Mouse (Mus musculus) cerebellum, postnatal 25 days (tissue): ENCODE measurements around the gene Cmtm4.

ENCODE experiments used
- DNase-seq, 2 experiments: peaks; one replicate each; pipeline ENCODE4 v3.0.0; 2021; ENCODE audit warnings: mixed read lengths in 2 of 2

Cmtm4 gene

DNA sequence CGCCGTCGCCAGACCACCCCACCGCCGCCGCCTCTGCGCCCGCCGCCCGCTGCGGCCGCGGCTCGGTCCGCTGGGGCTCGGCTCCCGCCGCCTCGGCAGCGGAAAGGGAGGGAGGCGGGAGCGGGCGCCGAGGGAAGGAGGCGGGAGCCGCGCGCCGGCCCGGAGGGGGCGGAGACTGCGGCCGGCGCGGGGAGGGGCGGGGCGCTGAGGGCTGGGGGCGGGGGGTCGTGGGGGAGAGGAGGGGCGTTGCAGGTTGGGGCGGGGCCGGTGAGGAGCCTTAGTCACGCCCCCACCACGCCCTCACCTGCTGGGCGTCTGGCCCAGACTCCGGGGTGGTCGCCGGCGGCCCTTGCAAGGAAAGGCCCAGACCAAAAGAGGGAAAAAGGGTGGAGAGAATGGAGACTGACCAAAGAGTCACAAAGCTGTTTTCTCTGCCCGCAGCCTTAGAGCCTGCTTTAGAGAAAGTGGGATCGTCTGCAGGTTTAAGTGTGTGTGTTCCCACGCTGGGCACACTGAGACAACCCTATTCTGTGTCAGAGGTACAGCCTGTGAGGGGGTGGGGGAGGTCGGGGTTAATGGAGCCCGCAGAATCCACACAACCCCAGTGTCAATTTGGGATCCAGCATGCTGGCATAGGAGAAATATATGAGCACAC, at the start of gene Cmtm4:
Gene Cmtm4, minus strand, starts transcription at position 105 of the 655 bp plus-strand sequence.
- peak in 1 of 2 experiments; percentile 86 for DNase-seq

DNA sequence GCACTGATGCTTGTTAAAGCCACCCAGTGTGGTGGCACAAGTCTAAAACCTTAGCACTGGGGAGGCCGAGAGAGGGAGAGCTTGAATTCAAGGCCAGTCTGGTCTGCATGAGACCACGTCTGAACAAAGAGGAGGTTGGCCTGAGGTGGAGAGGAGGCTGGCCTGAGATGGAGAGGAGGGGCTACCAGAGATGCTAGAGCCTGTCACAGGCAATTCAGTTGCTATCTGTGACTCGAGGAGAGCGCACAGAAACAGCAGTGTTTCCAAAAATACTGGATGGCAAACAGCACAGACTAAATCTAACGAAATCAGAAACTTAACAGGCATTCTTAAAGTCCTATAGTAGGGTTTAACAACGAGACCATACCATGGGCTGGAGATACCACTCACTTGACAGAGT, 49.6 kb upstream of the Cmtm4 start:
- DNase-seq, result no peak

- DNase-seq, result no peak
Measured at GRCm38 (mm10) chr8:104443125-104443679, 47.6 kb upstream of the Cmtm4 start.

DNA sequence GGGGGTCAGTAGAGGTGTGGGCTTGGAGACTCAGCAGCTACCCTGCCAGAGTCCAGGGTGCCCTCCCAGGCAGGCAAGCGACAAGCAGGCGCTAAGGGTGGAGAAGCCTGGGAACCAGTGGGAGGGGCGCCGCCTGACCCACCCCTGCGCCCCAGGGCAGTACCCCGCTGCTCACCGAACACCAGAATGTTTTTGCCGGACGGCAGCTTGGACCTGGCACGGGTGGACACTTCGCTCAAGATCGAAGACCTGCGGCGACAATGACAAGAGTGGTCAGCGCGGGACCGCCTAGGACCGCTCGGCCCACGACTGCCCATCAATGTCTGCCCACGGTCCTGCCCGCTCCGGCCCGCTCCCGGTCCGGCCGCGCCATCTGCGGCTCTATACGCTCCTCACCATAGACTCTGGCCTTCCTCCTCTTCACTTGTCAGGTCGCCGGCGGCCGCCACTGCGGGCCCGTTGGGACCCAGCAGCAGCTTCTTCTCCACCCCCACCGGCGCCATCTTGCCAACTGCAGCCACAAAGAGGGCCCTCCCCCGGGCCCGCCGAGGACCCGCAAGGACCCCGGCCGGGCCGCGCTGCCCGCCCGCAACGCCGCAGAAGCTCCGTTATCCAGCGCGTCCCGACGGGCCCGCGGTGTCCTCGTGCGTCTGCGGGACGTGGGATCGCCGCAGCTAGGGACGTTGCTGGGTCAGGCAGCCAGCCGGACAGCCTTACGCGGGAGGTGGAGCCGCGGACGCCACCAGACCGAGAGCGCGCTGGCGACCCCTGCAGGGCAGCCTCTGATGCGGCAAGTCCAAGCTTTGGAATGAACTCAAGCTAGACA, 46.9 kb upstream of the Cmtm4 start, which contains the start of gene Dync1li2:
Gene Dync1li2, minus strand, starts transcription at position 749 of the 826 bp plus-strand sequence.
- DNase-seq, result peak; percentile 97 to 98

DNA sequence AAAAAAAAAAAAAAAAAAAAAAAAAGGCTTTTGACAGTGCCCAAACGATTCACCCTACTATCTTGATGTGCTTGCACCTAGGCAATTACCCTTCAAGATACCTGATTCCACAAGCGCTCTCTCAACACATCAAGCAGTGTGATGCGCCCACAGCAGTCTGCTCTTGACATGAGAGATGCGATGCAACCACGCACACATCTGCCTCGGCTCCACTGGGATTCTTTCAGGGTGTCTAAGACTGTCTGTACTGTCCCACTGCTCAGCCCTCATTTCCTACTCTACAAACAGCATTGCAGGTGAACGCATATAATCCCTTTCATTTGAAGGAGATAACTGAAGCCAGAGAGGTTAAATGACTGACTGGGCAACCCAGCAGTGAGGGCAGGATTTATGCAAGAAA, 46.0 kb upstream of the Cmtm4 start:
- DNase-seq, result no peak

- DNase-seq, result no peak
Measured at GRCm38 (mm10) chr8:104439461-104439860, 43.9 kb upstream of the Cmtm4 start.

- no peak for DNase-seq
Measured at GRCm38 (mm10) chr8:104437494-104438135, 42.0 kb upstream of the Cmtm4 start.

DNA sequence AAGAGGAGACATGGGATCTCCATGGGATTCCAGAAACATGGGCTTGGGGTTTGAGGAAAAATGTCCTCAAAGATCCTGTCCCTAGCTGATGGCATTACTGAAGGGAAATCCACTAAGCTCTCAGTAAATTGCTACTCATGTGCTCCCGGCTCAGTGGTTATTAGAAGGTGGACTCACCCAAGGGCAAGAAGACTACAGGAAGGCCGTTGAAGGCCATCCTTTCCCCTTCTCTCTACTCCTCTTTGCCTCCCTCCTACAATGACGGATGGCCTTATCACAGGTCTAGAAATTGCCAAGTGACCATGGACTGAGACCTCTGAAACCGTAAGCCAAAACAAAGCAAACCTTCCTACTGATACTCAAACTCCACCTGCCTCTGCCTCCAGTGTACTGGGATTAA, 41.0 kb upstream of the Cmtm4 start:
- DNase-seq, result no peak

DNA sequence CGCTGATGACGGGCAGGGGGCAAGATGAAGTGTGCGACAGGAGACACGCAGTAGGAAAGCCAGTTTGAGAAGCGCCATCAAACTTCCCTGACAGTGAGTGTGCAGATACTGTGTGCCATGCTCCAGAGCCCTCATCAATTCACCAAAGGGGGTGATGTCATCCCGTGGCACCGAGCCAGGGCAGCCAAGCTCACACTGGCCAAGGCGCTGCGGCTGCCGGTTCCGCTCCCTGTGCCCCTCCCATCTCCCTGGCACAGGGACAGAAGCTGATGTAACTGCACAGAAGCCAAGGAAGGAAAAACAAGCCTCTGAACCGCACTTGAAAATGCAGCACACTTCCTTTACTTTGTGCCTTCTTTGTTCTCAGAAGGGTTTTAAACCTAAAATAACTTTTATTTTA, 40.4 kb upstream of the Cmtm4 start:
- peak; percentile 100 for DNase-seq

- peak; percentile 51 to 60 for DNase-seq
Measured at GRCm38 (mm10) chr8:104434826-104435354, 39.3 kb upstream of the Cmtm4 start.

DNA sequence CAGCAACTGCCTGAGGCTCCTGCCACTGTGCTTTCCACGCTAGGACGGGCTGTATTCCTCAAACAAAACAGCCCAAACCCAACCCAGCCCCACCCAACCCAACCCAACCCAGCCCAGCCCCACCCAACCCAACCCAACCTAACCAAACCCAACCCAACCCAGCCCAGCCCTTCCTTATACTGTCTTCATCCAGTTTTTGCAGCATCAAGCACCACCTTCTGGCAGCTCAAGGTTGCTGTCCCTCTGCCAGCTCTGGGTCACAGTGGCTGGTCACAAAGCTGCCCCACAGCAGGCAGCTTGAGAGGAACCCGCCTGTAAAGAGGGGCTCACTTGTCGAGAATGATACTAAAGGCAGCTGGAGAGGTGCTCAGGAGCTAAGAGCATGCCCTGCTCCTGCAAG, 38.7 kb upstream of the Cmtm4 start:
- DNase-seq, result peak; percentile 63 to 72

DNA sequence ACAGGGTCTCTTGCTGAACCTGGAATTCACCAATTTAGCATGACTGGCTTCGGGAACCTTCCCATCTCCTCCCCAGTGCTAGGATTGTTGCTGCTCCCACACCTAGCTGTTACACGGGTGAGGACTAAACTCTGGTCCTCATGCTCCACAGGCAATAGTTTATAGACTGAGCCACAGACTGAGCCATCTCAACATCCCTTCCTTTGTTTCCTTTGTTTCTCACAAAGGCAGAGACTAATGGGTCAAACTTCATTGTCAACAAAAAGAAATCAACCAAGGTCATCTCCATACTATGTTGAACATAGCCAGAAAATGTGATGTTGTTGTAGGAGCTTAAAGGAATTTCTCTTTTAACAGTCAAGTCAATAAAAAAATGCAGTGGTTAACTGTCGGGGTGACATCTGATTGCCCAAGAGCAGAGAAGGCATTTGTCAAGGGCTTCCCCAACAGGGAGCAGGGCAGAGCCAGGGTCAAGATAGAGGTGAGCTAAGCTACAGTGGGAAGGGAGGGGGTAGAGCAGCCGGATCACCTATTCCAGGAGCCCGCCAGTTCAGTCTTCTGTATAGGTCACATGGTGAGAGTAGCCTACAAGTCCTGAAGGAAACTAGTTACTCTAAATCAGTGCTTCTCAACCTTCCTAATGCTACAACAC, 37.7 kb upstream of the Cmtm4 start:
- no peak for DNase-seq

- DNase-seq, result no peak
Measured at GRCm38 (mm10) chr8:104432656-104433055, 37.0 kb upstream of the Cmtm4 start.

DNA sequence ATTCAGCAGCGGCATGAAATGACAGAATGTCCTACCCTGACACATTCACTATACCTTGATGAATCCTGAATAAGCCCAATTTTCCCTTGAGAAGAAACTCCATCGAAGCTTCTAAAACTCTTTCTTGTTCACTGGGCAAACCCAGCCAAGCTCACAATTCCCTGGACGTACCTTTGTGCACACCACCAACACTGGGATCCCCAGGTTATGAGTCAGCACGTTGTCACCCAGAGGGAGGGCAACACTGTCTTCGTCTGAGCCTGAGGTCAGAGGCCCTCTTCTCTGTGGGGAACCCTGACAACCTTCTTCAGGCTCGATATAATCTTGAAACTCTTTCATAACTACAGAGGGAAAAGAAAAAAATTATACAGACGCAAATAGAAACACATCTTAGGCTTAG, 34.6 kb upstream of the Cmtm4 start:
- no peak for DNase-seq

- no peak for DNase-seq
Measured at GRCm38 (mm10) chr8:104427703-104428102, 32.1 kb upstream of the Cmtm4 start.

DNA sequence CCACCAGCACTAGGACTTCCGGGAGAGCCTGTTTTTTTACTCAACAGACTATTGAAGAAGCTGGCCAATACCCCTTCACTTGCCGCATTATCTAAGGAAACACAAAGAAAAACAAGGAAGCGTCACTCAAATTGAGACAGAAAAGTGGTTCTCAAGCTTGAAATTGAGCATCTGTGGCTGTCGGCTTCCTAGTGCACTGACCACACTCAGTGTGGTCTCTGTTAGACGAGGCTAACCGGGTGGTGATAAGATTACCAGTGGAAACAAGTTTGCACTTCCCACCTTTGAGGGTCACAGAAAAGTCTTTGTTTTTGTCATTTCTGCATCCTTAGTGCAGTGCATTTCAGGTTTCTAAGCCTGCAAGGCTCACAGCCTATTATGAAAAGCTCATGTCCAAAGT, 26.7 kb upstream of the Cmtm4 start:
- DNase-seq, result no peak

DNA sequence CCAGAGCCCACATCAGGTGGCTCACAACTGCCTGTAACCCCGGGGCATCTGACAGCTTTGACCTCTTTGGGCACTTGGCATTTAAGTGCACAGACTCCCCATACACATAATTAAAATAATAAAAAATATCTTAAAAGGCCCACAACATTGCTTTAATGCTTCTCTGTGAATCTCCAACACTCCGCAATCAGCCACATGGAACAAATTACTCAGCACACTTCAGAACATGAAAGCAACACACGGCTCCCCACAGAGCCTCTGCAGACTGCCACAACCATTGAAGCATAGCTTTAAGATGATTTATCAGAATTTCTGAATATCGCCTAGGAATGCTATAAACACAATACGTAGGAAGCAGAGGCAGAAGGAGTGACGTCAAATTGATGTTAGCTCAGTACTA, 20.4 kb upstream of the Cmtm4 start:
- DNase-seq, result no peak

DNA sequence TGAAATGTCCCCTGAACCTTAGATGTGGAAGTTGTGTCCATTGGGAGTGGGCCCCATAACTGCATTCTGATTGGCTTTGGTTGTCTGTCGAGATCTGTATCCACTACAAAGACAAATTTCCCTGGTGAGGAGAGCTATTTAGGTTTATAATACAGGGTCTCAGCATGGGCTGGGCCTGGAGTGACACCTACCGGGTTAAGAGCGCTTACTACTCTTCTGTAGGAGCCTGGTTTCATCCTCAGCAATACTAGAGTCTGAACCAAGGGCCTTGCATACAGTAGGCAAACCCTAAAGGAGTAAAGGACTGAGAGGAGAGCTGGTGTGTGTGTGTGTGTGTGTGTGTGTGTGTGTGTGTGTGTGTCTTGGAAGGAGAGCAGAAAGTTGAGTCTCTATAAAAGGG, 18.6 kb upstream of the Cmtm4 start:
- no peak for DNase-seq

DNA sequence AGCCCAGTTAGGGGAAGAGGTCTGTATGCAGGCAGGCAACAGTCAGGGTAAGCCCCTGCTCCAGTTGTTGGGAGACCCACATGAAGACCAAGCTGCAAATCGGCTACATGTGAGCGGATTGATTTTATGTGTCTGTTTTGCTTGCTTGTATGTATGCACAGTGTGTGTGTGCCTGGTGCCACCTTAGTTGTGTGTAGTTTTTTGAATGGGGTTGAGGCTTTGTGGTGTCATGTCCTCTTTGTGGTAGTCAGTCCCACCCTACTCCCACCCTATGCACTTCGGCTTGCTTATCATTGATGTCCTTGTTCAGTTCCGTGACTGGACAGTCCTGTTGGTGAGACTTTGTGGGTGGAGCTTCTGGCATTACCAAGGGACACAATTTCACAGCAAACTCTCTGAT, 18.2 kb upstream of the Cmtm4 start:
- DNase-seq, result no peak

DNA sequence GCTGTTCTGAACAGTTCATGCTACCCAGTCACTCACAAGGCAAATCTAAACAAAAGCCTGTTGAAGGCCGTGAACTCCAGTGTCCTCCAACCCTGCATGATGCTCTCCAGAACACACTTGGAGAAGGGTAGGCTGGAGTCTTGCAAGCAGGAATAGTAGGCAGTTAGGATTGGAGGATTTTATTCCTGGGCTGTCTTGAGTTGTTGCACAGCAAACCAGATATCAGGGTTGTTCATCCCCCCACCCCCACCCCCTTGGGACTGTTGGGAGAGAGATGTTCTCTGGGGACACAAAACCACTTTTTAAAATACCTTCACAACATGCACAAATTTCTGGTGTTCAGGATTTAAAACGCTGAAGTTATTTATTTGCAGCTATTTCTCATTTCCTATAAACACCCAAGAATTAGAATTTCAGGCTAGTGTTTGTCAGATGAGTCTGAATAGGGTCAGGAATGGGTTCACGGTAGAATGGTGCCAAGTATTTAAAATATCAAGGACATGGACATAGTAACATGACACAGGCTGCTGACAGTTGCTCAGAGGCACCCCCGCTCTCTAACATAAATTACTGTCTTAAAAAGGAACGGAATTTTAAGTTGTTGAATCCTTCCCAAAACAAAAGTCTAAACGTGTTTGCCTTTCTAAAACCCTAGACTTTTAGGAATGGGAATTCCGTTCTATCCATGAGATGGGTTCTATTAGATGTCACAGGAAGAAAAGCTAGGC, 17.4 kb upstream of the Cmtm4 start:
- DNase-seq, result no peak

- DNase-seq, result no peak
Measured at GRCm38 (mm10) chr8:104411972-104412371, 16.4 kb upstream of the Cmtm4 start.

DNA sequence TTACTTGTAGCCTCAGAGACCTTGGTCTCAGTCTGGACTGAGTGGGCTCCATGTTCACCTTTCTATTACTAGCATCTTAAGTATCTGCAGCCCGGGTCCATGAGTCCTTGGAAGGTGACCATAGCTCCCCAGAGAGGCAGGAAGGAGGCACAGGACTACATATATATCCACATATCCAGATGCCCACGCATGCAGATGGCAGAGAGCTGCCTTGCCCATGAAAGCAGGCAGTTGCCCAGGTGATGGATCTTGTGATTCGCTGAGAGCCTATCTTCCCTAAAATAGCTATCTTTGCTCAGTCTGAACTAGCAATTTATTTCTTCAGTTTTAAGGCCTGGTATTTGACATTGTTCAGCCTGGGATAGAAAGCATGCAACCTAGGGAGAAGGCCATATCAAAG, 15.9 kb upstream of the Cmtm4 start:
- DNase-seq, result no peak
